Mouse (Mus musculus): ENCODE measurements around the gene Cabp7.

- TF ChIP-seq TAL1 (IDR thresholded peaks at IDR 0.05; ENCODE audit: low read length) (no peak), GATA1 (IDR thresholded peaks at IDR 0.05; ENCODE audit: low read length) (no peak)
Measured at GRCm38 (mm10) chr11:4692162-4692561, 54.4 kb downstream of the Cabp7 start.
